Mouse (Mus musculus) cerebellum, adult 18-20 months (tissue): ENCODE results near the gene Birc7.

Experiments used
- DNase-seq, 2 experiments: peaks; one replicate each; pipeline ENCODE4 v3.0.0; 2021

The Birc7 gene

GRCm38 (mm10) chr2:180981133-180981532 lies 52.3 kb downstream of the Birc7 start:
- no peak for DNase-seq
